Mouse (Mus musculus) G1E (cell line): ENCODE measurements around the gene Mmp27.

Experiments
- CTCF ChIP-seq: IDR thresholded peaks from 2 replicates; pipeline ENCODE4 v1.5.1; 2012; ENCODE audit warnings: low read depth, low read length, inconsistent platforms, mixed read lengths
- TAL1 ChIP-seq: conservative IDR thresholded peaks from 2 replicates; pipeline ENCODE4 v1.6.1; 2012; ENCODE audit warnings: low read depth, low read length, inconsistent platforms, mixed read lengths

DNA sequence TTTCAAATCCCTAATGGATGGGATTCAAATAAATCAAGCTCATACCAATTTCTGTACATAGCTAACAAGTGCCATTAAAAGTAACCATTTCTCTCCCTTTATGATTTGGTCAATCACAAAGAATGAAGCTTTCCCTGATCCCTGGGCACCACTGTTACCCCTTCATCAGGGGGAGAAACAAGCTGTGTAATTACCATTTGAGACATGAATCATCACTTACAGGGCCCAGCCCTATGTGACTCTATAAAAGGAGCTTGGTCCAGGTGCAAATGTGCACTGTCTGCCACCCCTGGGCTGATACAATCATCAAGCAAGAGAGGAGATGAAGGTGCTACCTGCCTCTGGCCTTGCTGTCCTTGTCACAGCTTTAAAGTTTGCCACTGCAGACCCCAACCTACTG is 56.7 kb downstream of the Mmp27 start, which contains the start of gene Mmp20:
- TF ChIP-seq CTCF (no peak), TAL1 (no peak)
